Mouse (Mus musculus) forebrain, embryonic 13.5 days (tissue): ENCODE results near the gene Pkn3. TPM values are rescaled to one million over a fixed set of nuclear protein-coding genes. Genes with fewer than 3 reads are reported as not detected.
"Not testable (repeated sequence)": the region's sequence is repeated elsewhere in the genome, so short reads cannot be mapped to it uniquely, and the experiment has no call there.

Experiments
- ATAC-seq: fragments of 200-750 bp; cut with Nextera tagmentation; 2 replicates; pipeline ENCODE4 v1.8.0; 2017
- H3K27ac ChIP-seq: fragments of 300-500 bp; sonication (generic); 2 replicates; pipeline ENCODE4 v1.5.1; 2015; ENCODE audit warnings: inconsistent platforms, mild to moderate bottlenecking, moderate library complexity
- H3K27me3 ChIP-seq: fragments of 300-500 bp; sonication (generic); 2 replicates; pipeline ENCODE4 v1.6.1; 2015; ENCODE audit warnings: mild to moderate bottlenecking, inconsistent platforms
- H3K36me3 ChIP-seq: fragments of 300-500 bp; sonication (generic); 2 replicates; pipeline ENCODE4 v1.6.1; 2015; ENCODE audit warnings: mild to moderate bottlenecking, inconsistent platforms; ENCODE audit not compliant: poor library complexity, severe bottlenecking
- H3K4me1 ChIP-seq: fragments of 300-500 bp; sonication (generic); 2 replicates; pipeline ENCODE4 v1.6.1; 2015; ENCODE audit warnings: inconsistent platforms
- H3K4me2 ChIP-seq: fragments of 300-500 bp; sonication (generic); 2 replicates; pipeline ENCODE4 v1.6.1; 2015; ENCODE audit warnings: inconsistent platforms, mild to moderate bottlenecking, moderate library complexity
- H3K4me3 ChIP-seq: fragments of 300-500 bp; sonication (generic); 2 replicates; pipeline ENCODE4 v1.5.1; 2015; ENCODE audit warnings: mild to moderate bottlenecking, inconsistent platforms
- H3K9ac ChIP-seq: fragments of 300-500 bp; sonication (generic); 2 replicates; pipeline ENCODE4 v1.6.1; 2015; ENCODE audit warnings: mild to moderate bottlenecking, inconsistent platforms
- H3K9me3 ChIP-seq: fragments of 300-500 bp; sonication (generic); replicated peaks from 2 replicates; pipeline ENCODE4 v1.6.1; 2016; ENCODE audit warnings: inconsistent platforms
- WGBS: fragments of 180-500 bp; shearing (Covaris S2); methylation state at CpG from one replicate; pipeline ENCODE4 v1.1.7; 2015; 5-methylcytosine and 5-hydroxymethylcytosine counted together
- polyA plus RNA-seq: library from polyadenylated mRNA; unstranded; fragments of >200 nt; fragmentation: Nextera tagmentation; extraction: Ambion mirVana; gene quantifications from 2 replicates; pipeline ENCODE4 v1.2.1, GENCODE M21; 2015

Pkn3 gene
- polyA plus RNA-seq, 1 experiment from 2014 or later, result 5.7 TPM

GRCm38 (mm10) chr2:30112564-30112963 is 35.1 kb downstream of the Pkn3 start:
- H3K36me3 ChIP-seq, result peaks cover 61% of the 10 kb centered on the region
- no peak overlapping the region for H3K4me2 ChIP-seq
- 91% methylated on average over 5 of the region's 5 CpGs for WGBS
- no peak overlapping the region for H3K9ac ChIP-seq
- no peaks in the 10 kb centered on the region for H3K9me3 ChIP-seq
- ATAC-seq, result no peak
- H3K27me3 ChIP-seq, result no peaks in the 10 kb centered on the region
- H3K4me3 ChIP-seq, result no peak overlapping the region
- H3K4me1 ChIP-seq, result no peaks in the 10 kb centered on the region
- H3K27ac ChIP-seq, result no peak overlapping the region

- no peaks in the 10 kb centered on the region for H3K27me3 ChIP-seq
- peaks cover 39% of the 10 kb centered on the region for H3K4me1 ChIP-seq
- peaks cover 11% of the 10 kb centered on the region; the same call in 1 of the 2 replicates for H3K36me3 ChIP-seq
- H3K4me2 ChIP-seq, result peak overlapping the region; percentile 38
- H3K9ac ChIP-seq, result peak overlapping the region; percentile 28; the same call in 1 of the 2 replicates
- H3K4me3 ChIP-seq, result no peak overlapping the region
- 8% methylated on average over 6 of the region's 6 CpGs for WGBS
- ATAC-seq, result peak; percentile 69
- H3K9me3 ChIP-seq, result no peaks in the 10 kb centered on the region
- peak overlapping the region; percentile 84 for H3K27ac ChIP-seq
Observed at GRCm38 (mm10) chr2:30119641-30120051, 42.2 kb downstream of the Pkn3 start.

GRCm38 (mm10) chr2:30120269-30120668 is 42.8 kb downstream of the Pkn3 start:
- H3K4me3 ChIP-seq, result no peak overlapping the region
- peak overlapping the region; percentile 84 for H3K27ac ChIP-seq
- ATAC-seq, result no peak
- H3K36me3 ChIP-seq, result peaks cover 10% of the 10 kb centered on the region; the same call in 1 of the 2 replicates
- H3K9me3 ChIP-seq, result no peaks in the 10 kb centered on the region
- peak overlapping the region; percentile 38 for H3K4me2 ChIP-seq
- peaks cover 45% of the 10 kb centered on the region for H3K4me1 ChIP-seq
- WGBS, result 89% methylated on average over 4 of the region's 4 CpGs
- no peaks in the 10 kb centered on the region for H3K27me3 ChIP-seq
- peak overlapping the region; percentile 28; the same call in 1 of the 2 replicates for H3K9ac ChIP-seq

GRCm38 (mm10) chr2:30122766-30123165 is 45.3 kb downstream of the Pkn3 start:
- 86% methylated on average over 5 of the region's 5 CpGs for WGBS
- no peak for ATAC-seq
- 0 out of 2 replicates have a peak overlapping the region, but pooled peaks have one; percentile 89 for H3K4me3 ChIP-seq
- H3K9me3 ChIP-seq, result no peaks in the 10 kb centered on the region
- no peak overlapping the region for H3K27ac ChIP-seq
- peak overlapping the region; percentile 46; the same call in 1 of the 2 replicates for H3K9ac ChIP-seq
- no peaks in the 10 kb centered on the region for H3K27me3 ChIP-seq
- H3K36me3 ChIP-seq, result peaks cover 7% of the 10 kb centered on the region; the same call in 1 of the 2 replicates
- H3K4me2 ChIP-seq, result peak overlapping the region; percentile 87
- peaks cover 45% of the 10 kb centered on the region for H3K4me1 ChIP-seq

GRCm38 (mm10) chr2:30123729-30124471 is 46.4 kb downstream of the Pkn3 start:
- peak overlapping the region; percentile 83 for H3K27ac ChIP-seq
- H3K36me3 ChIP-seq, result peaks cover 7% of the 10 kb centered on the region; the same call in 1 of the 2 replicates
- H3K9me3 ChIP-seq, result no peaks in the 10 kb centered on the region
- H3K27me3 ChIP-seq, result no peaks in the 10 kb centered on the region
- peak overlapping the region; percentile 93 for H3K9ac ChIP-seq
- under 1% methylated on average over 41 of the region's 44 CpGs for WGBS
- peaks cover 44% of the 10 kb centered on the region for H3K4me1 ChIP-seq
- peak overlapping the region; percentile 89 for H3K4me3 ChIP-seq
- ATAC-seq, result peak; percentile 72
- H3K4me2 ChIP-seq, result peak overlapping the region; percentile 87

- peak within 1 kb of the TSS; percentile 93 for H3K9ac ChIP-seq
- peak within 1 kb of the TSS; percentile 89 for H3K4me3 ChIP-seq
- peaks cover 7% of the 10 kb centered on the region; the same call in 1 of the 2 replicates for H3K36me3 ChIP-seq
- peaks cover 36% of the 10 kb centered on the region for H3K4me1 ChIP-seq
- peak within 1 kb of the TSS; percentile 83 for H3K27ac ChIP-seq
- no peaks in the 10 kb centered on the region for H3K27me3 ChIP-seq
- no peaks in the 10 kb centered on the region for H3K9me3 ChIP-seq
- WGBS, result 10% methylated on average over 31 of the region's 31 CpGs
- peak within 1 kb of the TSS; percentile 87 for H3K4me2 ChIP-seq
- peak; percentile 97 for ATAC-seq
Observed at GRCm38 (mm10) chr2:30124472-30125274, 47.2 kb downstream of the Pkn3 start, which contains the start of gene Zer1. TSS of gene Zer1 (minus strand) at chr2:30124585.

- no peaks in the 10 kb centered on the region for H3K27me3 ChIP-seq
- no peak overlapping the region for H3K9ac ChIP-seq
- H3K4me3 ChIP-seq, result no peak overlapping the region
- peaks cover 13% of the 10 kb centered on the region for H3K4me1 ChIP-seq
- no peak for ATAC-seq
- no peak overlapping the region for H3K4me2 ChIP-seq
- 33% methylated on average over 2 of the region's 2 CpGs for WGBS
- H3K36me3 ChIP-seq, result no peaks in the 10 kb centered on the region
- H3K9me3 ChIP-seq, result no peaks in the 10 kb centered on the region
- no peak overlapping the region for H3K27ac ChIP-seq
Observed at GRCm38 (mm10) chr2:30128789-30129188, 51.3 kb downstream of the Pkn3 start.

- Histone ChIP-seq H3K4me3 (no peak overlapping the region), H3K4me2 (no peak overlapping the region), H3K9ac (no peak overlapping the region), H3K27me3 (no peaks in the 10 kb centered on the region), H3K27ac (no peak overlapping the region), H3K36me3 (no peaks in the 10 kb centered on the region), H3K4me1 (peaks cover 19% of the 10 kb centered on the region), H3K9me3 (no peaks in the 10 kb centered on the region)
- ATAC-seq, result no peak
- WGBS, result 89% methylated on average over 4 of the region's 4 CpGs
Observed at GRCm38 (mm10) chr2:30130156-30130555, 52.7 kb downstream of the Pkn3 start.

GRCm38 (mm10) chr2:30131240-30131639 is 53.8 kb downstream of the Pkn3 start:
- H3K9me3 ChIP-seq, H3K27ac ChIP-seq, H3K27me3 ChIP-seq, H3K36me3 ChIP-seq, ATAC-seq, H3K4me3 ChIP-seq, H3K4me2 ChIP-seq, H3K9ac ChIP-seq: not testable (repeated sequence)
- whole genome bisulfite sequencing, result 72% methylated on average over 5 of the region's 5 CpGs
- H3K4me1 ChIP-seq, result peaks cover 26% of the 10 kb centered on the region

GRCm38 (mm10) chr2:30132801-30133612 is 55.5 kb downstream of the Pkn3 start:
- H3K36me3 ChIP-seq, result peaks cover 25% of the 10 kb centered on the region
- peak overlapping the region; percentile 73 for H3K4me3 ChIP-seq
- 25% methylated on average over 16 of the region's 16 CpGs for WGBS
- H3K27ac ChIP-seq, result 0 out of 2 replicates have a peak overlapping the region, but pooled peaks have one; percentile 2
- peak overlapping the region; percentile 85; the same call in 1 of the 2 replicates for H3K9ac ChIP-seq
- no peaks in the 10 kb centered on the region for H3K27me3 ChIP-seq
- peaks cover 26% of the 10 kb centered on the region for H3K4me1 ChIP-seq
- no peaks in the 10 kb centered on the region for H3K9me3 ChIP-seq
- H3K4me2 ChIP-seq, result peak overlapping the region; percentile 93
- ATAC-seq, result no peak

GRCm38 (mm10) chr2:30133613-30134377 is 56.3 kb downstream of the Pkn3 start, which contains the start of gene Tbc1d13:
TSS of gene Tbc1d13 (plus strand) at chr2:30133746.
- H3K27me3 ChIP-seq, result no peaks in the 10 kb centered on the region
- H3K9ac ChIP-seq, result peak within 1 kb of the TSS; percentile 85
- peaks cover 26% of the 10 kb centered on the region for H3K4me1 ChIP-seq
- H3K4me2 ChIP-seq, result peak within 1 kb of the TSS; percentile 93
- peaks cover 33% of the 10 kb centered on the region for H3K36me3 ChIP-seq
- H3K27ac ChIP-seq, result peak within 1 kb of the TSS; percentile 52; the same call in 1 of the 2 replicates
- ATAC-seq, result peak; percentile 95
- H3K4me3 ChIP-seq, result peak within 1 kb of the TSS; percentile 73
- no peaks in the 10 kb centered on the region for H3K9me3 ChIP-seq
- 0% methylated on average over 46 of the region's 46 CpGs for WGBS
